Mouse (Mus musculus): Measurements from ENCODE around the gene Cfp. TPM values are rescaled to one million over a fixed set of nuclear protein-coding genes. Genes with fewer than 3 reads are reported as not detected.
A peak's percentile ranks its signal among the peaks of the same experiment; 100 is the strongest.

Gene Cfp
- polyA plus RNA-seq (2016; fragmentation: Nextera tagmentation; extraction: Ambion mirVana), result 2.2 and 2.7 TPM in 2 replicates

DNA sequence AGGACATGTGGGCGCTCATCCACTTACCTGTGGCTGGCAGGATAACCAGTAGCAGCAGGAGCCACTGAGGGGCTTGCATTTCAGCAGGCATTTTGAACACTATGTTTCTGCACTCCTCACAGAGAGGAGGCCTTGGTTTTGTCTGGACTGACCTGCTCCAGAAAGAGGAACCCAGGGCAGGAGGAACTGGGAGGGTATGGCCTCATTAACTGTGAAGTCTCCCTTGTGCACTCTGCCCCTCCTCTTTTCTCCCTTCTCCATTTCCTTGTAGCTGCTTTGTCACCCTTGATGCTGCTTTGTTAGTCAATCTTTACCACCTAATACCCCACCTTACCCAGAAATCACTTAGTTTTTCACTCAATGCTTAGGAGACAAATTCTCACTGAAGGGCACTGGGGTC is at the start of gene Cfp:
Gene Cfp (minus strand): TSS at position 192 of the 400 bp plus-strand sequence.
- Histone ChIP-seq H3K4me3 (no peak within 1 kb of the TSS), H3K36me3 (peaks cover 42% of the 10 kb centered on the region), H3K27me3 (replicated peaks) (no peaks in the 10 kb centered on the region), H3K9me3 (replicated peaks) (no peaks in the 10 kb centered on the region), H3K27ac (ENCODE audit: poor library complexity, severe bottlenecking) (no peak within 1 kb of the TSS), H3K9ac (no peak within 1 kb of the TSS), H3K4me1 (replicated peaks) (no peaks in the 10 kb centered on the region), H3K4me2 (no peak within 1 kb of the TSS)
- ATAC-seq (ENCODE audit: insufficient number of reproducible peaks, low FRiP score), result no peak
- 80% methylated on average over 1 of the region's 1 CpGs for WGBS

- WGBS, result 52% methylated on average over 1 of the region's 1 CpGs
- H3K4me1 ChIP-seq (replicated peaks), result no peaks in the 10 kb centered on the region
- no peaks in the 10 kb centered on the region for H3K9me3 ChIP-seq (replicated peaks)
- no peak overlapping the region for H3K27ac ChIP-seq (ENCODE audit: poor library complexity, severe bottlenecking)
- no peak for ATAC-seq (ENCODE audit: insufficient number of reproducible peaks, low FRiP score)
- no peak overlapping the region for H3K4me2 ChIP-seq
- H3K27me3 ChIP-seq (replicated peaks), result no peaks in the 10 kb centered on the region
- H3K36me3 ChIP-seq, result peaks cover 10% of the 10 kb centered on the region; the same call in 1 of the 2 replicates
- no peak overlapping the region for H3K4me3 ChIP-seq
- no peak overlapping the region for H3K9ac ChIP-seq
Observed at GRCm38 (mm10) chrX:20980901-20981300, 49.5 kb upstream of the Cfp start.

GRCm38 (mm10) chrX:20961477-20962378 is 30.4 kb upstream of the Cfp start, which contains the start of gene Uxt:
Gene Uxt, minus strand, starts transcription at chrX:20962017.
- Histone ChIP-seq H3K27ac (ENCODE audit: poor library complexity, severe bottlenecking) (peak within 1 kb of the TSS; percentile 84), H3K4me1 (replicated peaks) (no peaks in the 10 kb centered on the region), H3K4me3 (peak within 1 kb of the TSS; percentile 61), H3K36me3 (peaks cover 10% of the 10 kb centered on the region; the same call in 1 of the 2 replicates), H3K27me3 (replicated peaks) (no peaks in the 10 kb centered on the region), H3K9me3 (replicated peaks) (no peaks in the 10 kb centered on the region), H3K9ac (peak within 1 kb of the TSS; percentile 62), H3K4me2 (peak within 1 kb of the TSS; percentile 60)
- WGBS, result 16% methylated on average over 57 of the region's 57 CpGs
- peak; percentile 96 for ATAC-seq (ENCODE audit: insufficient number of reproducible peaks, low FRiP score)

DNA sequence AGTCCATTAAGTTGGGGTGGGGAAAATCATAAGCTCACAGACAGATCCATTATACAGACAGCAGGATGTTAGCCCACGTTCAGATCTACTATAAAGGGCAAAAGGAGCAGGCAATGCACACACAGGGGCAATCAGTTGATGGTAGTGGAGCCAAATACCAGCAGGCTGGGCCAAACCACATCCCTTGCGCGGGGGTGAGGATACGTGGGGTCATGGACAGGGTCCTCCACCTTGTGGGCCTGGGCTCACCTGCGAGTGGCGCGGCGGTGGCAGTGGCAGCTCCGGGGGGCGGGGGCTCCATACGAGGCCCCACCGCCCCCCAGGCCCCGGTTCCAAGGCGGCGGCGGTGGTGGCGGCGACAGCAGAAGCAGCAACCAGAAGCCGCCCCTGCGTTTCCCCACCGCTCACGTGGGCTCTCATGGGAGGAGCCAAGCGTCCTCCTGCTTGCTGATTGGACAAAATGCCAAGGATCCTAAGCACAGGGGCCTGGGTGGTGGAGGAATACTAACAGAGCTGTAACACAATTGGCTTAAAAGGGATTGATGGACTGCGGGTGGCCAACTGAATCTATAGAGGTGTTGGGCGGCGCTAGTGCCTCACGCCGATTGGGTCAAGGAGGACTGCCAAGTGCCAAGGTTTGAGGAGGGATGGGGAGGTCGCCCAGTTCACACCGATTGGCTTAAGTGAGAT is 19.0 kb upstream of the Cfp start, which contains the start of gene Elk1:
Gene Elk1 (minus strand): TSS at position 418 of the 690 bp plus-strand sequence.
- no peaks in the 10 kb centered on the region for H3K4me1 ChIP-seq (replicated peaks)
- H3K27me3 ChIP-seq (replicated peaks), result no peaks in the 10 kb centered on the region
- H3K9me3 ChIP-seq (replicated peaks), result no peaks in the 10 kb centered on the region
- H3K4me2 ChIP-seq, result peak within 1 kb of the TSS; percentile 69
- peak within 1 kb of the TSS; percentile 36; the same call in 1 of the 2 replicates for H3K27ac ChIP-seq (ENCODE audit: poor library complexity, severe bottlenecking)
- no peaks in the 10 kb centered on the region for H3K36me3 ChIP-seq
- ATAC-seq (ENCODE audit: insufficient number of reproducible peaks, low FRiP score), result peak; percentile 96
- peak within 1 kb of the TSS; percentile 72 for H3K9ac ChIP-seq
- H3K4me3 ChIP-seq, result peak within 1 kb of the TSS; percentile 63
- WGBS, result 8% methylated on average over 30 of the region's 30 CpGs

GRCm38 (mm10) chrX:20946055-20946454 is 14.7 kb upstream of the Cfp start:
- 9% methylated on average over 4 of the region's 4 CpGs for WGBS
- no peaks in the 10 kb centered on the region for H3K4me1 ChIP-seq (replicated peaks)

GRCm38 (mm10) chrX:20931963-20932362 is 608 bp upstream of the Cfp start:
- no peaks in the 10 kb centered on the region for H3K27me3 ChIP-seq (replicated peaks)
- no peak overlapping the region for H3K4me3 ChIP-seq
- no peak overlapping the region for H3K4me2 ChIP-seq
- H3K36me3 ChIP-seq, result peaks cover 42% of the 10 kb centered on the region
- WGBS, result 90% methylated on average over 1 of the region's 1 CpGs
- H3K27ac ChIP-seq (ENCODE audit: poor library complexity, severe bottlenecking), result no peak overlapping the region
- ATAC-seq (ENCODE audit: insufficient number of reproducible peaks, low FRiP score), result no peak
- H3K9me3 ChIP-seq (replicated peaks), result no peaks in the 10 kb centered on the region
- H3K9ac ChIP-seq, result no peak overlapping the region
- H3K4me1 ChIP-seq (replicated peaks), result no peaks in the 10 kb centered on the region

More at GRCm38 (mm10) chrX:20946055-20946454, 14.7 kb upstream of the Cfp start:
- no peak overlapping the region for H3K27ac ChIP-seq (ENCODE audit: poor library complexity, severe bottlenecking)
- H3K4me3 ChIP-seq, result no peak overlapping the region
- no peaks in the 10 kb centered on the region for H3K36me3 ChIP-seq
- no peaks in the 10 kb centered on the region for H3K27me3 ChIP-seq (replicated peaks)
- ATAC-seq (ENCODE audit: insufficient number of reproducible peaks, low FRiP score), result no peak
- H3K4me2 ChIP-seq, result no peak overlapping the region
- no peak overlapping the region for H3K9ac ChIP-seq
- H3K9me3 ChIP-seq (replicated peaks), result no peaks in the 10 kb centered on the region

- WGBS, result 78% methylated on average over 1 of the region's 1 CpGs
Observed at GRCm38 (mm10) chrX:20929859-20930258, 1.5 kb downstream of the Cfp start.

DNA sequence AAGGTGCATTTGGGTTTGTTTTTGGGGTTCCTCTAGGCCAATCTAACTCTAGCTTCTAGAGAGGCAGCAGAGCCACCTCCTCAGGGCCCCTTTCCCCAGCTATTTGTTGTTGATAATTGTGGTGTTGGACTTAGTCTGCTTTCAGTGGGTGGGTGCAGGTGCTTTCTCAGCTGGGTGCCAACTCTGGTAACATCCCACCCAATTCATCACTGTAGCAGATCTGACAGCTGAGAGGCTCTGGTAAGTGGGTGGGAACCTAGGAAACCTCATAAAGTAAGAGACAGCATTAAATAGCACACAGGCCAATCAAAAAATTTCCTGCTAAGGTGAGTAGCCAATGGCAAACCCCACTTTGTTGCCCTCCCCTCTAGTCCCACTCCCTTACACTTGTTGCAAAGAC is 6.4 kb downstream of the Cfp start:
- no peaks in the 10 kb centered on the region for H3K4me1 ChIP-seq (replicated peaks)
- peaks cover 30% of the 10 kb centered on the region for H3K36me3 ChIP-seq
- H3K4me3 ChIP-seq, result no peak overlapping the region
- no peak overlapping the region for H3K9ac ChIP-seq
- H3K27ac ChIP-seq (ENCODE audit: poor library complexity, severe bottlenecking), result no peak overlapping the region
- H3K9me3 ChIP-seq (replicated peaks), result no peaks in the 10 kb centered on the region
- 0 out of 2 replicates have a peak, but pooled peaks cover under 1% of the 10 kb centered on the region for H3K27me3 ChIP-seq (replicated peaks)
- no peak for ATAC-seq (ENCODE audit: insufficient number of reproducible peaks, low FRiP score)
- H3K4me2 ChIP-seq, result no peak overlapping the region

More at GRCm38 (mm10) chrX:20929859-20930258, 1.5 kb downstream of the Cfp start:
- Histone ChIP-seq H3K4me2 (no peak overlapping the region), H3K4me3 (no peak overlapping the region), H3K9ac (no peak overlapping the region), H3K27me3 (replicated peaks) (no peaks in the 10 kb centered on the region), H3K27ac (ENCODE audit: poor library complexity, severe bottlenecking) (no peak overlapping the region), H3K4me1 (replicated peaks) (no peaks in the 10 kb centered on the region), H3K9me3 (replicated peaks) (no peaks in the 10 kb centered on the region), H3K36me3 (peaks cover 30% of the 10 kb centered on the region)
- ATAC-seq (ENCODE audit: insufficient number of reproducible peaks, low FRiP score), result no peak

DNA sequence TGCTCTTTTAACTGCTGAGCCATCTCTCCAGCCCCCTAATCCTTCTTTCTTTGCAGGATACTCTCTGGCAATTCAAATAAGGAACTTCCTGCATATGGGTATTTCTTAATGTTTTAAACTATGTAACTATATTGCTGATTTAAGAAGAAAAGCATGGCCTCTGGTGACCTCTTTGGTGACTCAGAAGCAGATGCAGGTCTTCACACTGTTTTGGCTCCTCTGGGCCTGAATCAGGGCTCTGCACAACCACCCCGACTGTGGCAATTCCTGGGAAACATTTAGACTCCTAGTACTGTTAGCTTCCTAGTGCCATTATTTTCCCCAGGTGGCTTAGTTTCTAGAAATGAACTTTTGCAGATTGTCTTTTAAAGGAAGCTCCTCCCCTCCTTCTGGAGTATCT is 7.8 kb downstream of the Cfp start:
- 50% methylated on average over 1 of the region's 1 CpGs for WGBS
- ATAC-seq (ENCODE audit: insufficient number of reproducible peaks, low FRiP score), result no peak
- no peak overlapping the region for H3K4me3 ChIP-seq
- no peaks in the 10 kb centered on the region for H3K9me3 ChIP-seq (replicated peaks)
- H3K4me1 ChIP-seq (replicated peaks), result no peaks in the 10 kb centered on the region
- H3K4me2 ChIP-seq, result no peak overlapping the region
- peaks cover 23% of the 10 kb centered on the region for H3K36me3 ChIP-seq
- H3K27me3 ChIP-seq (replicated peaks), result peaks cover 11% of the 10 kb centered on the region; the same call in 1 of the 2 replicates
- no peak overlapping the region for H3K27ac ChIP-seq (ENCODE audit: poor library complexity, severe bottlenecking)
- no peak overlapping the region for H3K9ac ChIP-seq

- Histone ChIP-seq H3K27me3 (replicated peaks) (peaks cover 11% of the 10 kb centered on the region; the same call in 1 of the 2 replicates), H3K4me2 (peak overlapping the region; percentile 71), H3K36me3 (peaks cover 2% of the 10 kb centered on the region; the same call in 1 of the 2 replicates), H3K9me3 (replicated peaks) (no peaks in the 10 kb centered on the region), H3K4me1 (replicated peaks) (no peaks in the 10 kb centered on the region), H3K27ac (ENCODE audit: poor library complexity, severe bottlenecking) (no peak overlapping the region), H3K4me3 (peak overlapping the region; percentile 42; the same call in 1 of the 2 replicates), H3K9ac (no peak overlapping the region)
- 30% methylated on average over 5 of the region's 5 CpGs for WGBS
- ATAC-seq (ENCODE audit: insufficient number of reproducible peaks, low FRiP score), result no peak
Observed at GRCm38 (mm10) chrX:20921366-20921765, 10.0 kb downstream of the Cfp start.
